Mouse (Mus musculus) heart, adult 2 months (tissue): ENCODE measurements around the gene Odf3l2.

ENCODE experiments used
- CTCF ChIP-seq: fragments of 200-600 bp; IDR thresholded peaks from 2 replicates; pipeline ENCODE4 v1.8.1; 2022; ENCODE audit warnings: antibody characterized with exemption, mild to moderate bottlenecking, moderate library complexity
- EP300 ChIP-seq: fragments of 200-500 bp; IDR thresholded peaks from 2 replicates; pipeline ENCODE4 v1.6.1; 2011; ENCODE audit warnings: low read depth, low read length, control low read depth; ENCODE audit not compliant: insufficient read depth
- POLR2A ChIP-seq: fragments of 200-500 bp; IDR thresholded peaks from 2 replicates; pipeline ENCODE4 v1.6.1; 2011; ENCODE audit warnings: mild to moderate bottlenecking, low read depth, low read length, control low read depth; ENCODE audit not compliant: insufficient read depth

GRCm38 (mm10) chr10:79611296-79611695 is 34.2 kb downstream of the Odf3l2 start:
- TF ChIP-seq CTCF (no peak), POLR2A (no peak), EP300 (no peak)
